Mouse (Mus musculus): ENCODE results near the gene Tlk1. TPM values are rescaled to one million over a fixed set of nuclear protein-coding genes. Genes with fewer than 3 reads are reported as not detected.
"Not testable (repeated sequence)": the region's sequence is repeated elsewhere in the genome, so short reads cannot be mapped to it uniquely, and the experiment has no call there.

The Tlk1 gene
- total and polyA plus RNA-seq, 3 experiments: 3.1 to 61.1 (median 60.9) TPM

- DNase-seq: no peak
These were observed 7.7 kb upstream of the Tlk1 start for GRCm38 (mm10) chr2:70833261-70833660.

DNA sequence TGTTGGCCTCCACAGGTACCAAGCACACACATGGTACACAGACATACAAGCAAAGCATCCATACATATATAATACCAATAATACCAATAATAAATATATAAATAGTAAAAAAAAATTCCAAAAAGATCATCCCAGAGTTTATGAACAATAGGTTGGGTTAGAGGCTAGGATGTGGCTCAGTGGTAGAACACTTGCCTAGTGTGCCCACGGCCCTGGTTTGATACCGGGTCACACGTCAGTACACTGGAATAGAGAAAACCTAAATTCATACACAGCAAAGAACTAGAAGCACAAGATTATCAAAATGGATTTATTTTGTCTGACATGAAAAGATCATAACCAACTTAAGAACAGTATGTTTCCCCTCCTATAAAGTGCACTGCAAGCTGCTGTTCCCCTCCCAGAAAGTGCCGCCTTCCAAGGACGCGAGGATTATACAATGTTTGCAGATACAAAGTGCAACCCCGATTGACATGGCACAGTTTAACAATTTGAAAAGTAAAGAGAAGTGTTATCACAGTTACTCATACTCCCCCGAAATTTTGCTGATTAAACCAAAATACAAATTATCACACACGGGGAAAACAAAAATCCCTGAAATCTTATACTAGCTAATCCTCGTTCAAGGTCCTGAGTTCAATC is 6.3 kb upstream of the Tlk1 start:
- DNase-seq: no peak

DNA sequence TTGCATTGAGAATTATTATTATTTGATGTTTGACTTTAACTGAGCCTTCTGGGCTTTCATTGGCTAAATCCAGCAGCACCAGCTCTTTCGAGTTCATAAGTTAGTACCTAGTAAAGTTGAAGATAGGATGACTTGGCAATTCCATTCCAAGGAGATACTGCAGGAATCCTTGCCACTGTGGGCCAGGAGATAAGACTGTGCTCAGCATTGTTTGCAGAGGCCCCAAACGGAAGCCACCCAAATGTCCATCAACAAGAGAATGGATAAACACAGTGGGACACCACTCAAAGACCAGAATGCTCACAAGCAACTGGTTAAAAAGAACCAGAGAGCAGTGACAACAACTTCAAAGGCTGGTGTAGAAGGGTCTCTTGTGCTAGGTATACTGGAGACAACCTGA is 5.2 kb upstream of the Tlk1 start:
- no peak for DNase-seq

DNA sequence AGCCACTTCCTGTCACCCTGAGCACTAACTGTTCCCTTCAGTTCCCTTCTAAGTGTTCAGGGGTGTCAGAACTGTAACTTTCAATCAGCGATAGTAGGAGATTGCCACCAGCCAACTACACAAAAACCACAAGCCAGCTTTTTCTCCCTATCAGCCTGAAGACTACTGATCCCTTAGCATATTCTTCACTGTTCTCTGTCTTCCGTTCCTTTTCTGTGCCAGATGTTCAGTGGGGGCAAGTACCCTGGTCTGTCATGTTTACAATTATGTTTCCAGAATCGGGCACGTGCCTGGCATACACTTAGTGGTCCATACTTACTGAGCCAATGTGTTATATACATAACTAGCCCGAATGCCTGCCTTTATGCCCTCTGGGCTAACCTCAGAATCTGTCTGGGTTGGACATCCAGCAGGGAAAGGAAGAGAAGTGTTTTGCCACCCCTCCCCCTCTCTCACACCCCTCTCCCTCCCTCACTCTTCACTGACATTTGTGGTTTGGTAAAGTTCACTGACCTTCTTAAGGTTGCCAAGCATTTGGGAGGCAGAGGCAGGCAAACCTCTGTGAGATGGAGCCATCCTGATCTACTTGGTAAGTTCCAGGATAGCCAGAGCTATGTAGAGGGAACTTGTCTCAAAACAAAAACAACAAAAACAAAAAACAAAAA is 4.5 kb upstream of the Tlk1 start:
- DNase-seq: no peak

GRCm38 (mm10) chr2:70827780-70828179 is 2.3 kb upstream of the Tlk1 start:
- DNase-seq: no peak

GRCm38 (mm10) chr2:70826436-70827230 is 1.1 kb upstream of the Tlk1 start:
- DNase-seq: no peak

DNA sequence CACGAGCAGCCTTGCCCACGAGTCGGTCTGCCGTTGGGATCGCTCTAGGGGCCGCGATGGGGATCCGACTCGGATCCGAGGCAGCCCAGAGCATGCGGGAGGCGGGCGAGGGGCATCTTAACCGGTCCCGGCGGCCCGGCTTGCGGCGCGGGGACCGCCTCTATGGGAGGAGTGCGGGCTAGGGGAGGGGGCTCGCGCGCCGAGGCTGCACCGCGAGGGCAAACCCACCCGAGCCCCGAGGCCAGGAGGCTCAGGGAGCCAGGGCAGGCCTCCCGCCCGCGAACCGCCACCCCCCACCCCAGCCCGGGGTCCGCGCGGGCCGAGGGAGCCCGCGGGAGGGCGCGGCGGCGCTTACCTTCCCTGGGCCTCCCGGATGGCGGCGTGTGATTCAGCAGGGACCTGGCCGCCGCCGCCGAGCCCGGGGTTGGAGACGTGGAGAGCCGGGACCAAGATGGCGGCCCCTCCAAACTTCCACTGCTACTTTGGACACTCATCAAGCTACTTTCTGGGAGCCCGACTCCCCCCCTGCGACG is 624 bp downstream of the Tlk1 start:
- DNase-seq: peak; percentile 87

- DNase-seq: peak; percentile 41
These were observed 1.4 kb downstream of the Tlk1 start for GRCm38 (mm10) chr2:70823926-70824800.

- DNase-seq: no peak
These were observed 2.1 kb downstream of the Tlk1 start for GRCm38 (mm10) chr2:70823434-70823833.

DNA sequence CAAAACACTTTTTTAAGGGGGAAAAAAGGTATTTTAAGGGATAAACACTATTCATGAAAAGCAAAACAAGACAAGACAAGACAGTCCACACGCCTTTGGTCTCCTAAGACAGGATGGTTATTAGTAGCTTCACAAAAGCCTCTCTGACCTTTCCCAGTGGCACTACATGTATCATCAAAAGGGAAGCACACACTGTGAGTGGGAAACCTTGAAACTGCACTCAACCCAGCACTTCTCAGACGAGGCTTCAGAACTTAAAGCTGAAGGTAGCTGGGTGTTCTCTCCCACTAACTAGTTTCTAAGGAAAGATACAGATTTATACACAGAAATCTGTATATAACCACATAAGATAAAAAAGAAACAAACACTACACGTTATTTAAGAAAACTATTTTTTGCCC is 8.6 kb downstream of the Tlk1 start:
- DNase-seq: no peak

DNA sequence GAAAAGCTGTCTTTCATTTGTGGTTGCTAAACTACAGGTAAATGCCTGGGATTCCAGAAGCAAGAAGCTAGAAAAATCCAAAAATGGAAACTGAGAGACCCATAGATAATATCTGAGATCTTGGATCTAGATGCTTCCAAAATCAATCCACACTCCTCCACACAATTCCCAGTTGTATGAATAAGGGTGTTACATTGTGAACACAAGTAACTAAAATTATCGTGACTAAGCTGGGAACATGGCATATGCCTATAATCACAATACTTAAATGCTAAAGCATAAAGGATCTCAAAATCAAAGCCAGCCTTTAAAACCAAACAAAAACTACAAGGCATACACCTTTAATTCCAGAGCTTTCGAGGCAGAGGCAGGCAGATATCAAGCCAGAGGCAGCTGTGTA is 9.5 kb downstream of the Tlk1 start:
- DNase-seq: no peak

- DNase-seq: no peak
These were observed 11.9 kb downstream of the Tlk1 start for GRCm38 (mm10) chr2:70813608-70814007.

DNA sequence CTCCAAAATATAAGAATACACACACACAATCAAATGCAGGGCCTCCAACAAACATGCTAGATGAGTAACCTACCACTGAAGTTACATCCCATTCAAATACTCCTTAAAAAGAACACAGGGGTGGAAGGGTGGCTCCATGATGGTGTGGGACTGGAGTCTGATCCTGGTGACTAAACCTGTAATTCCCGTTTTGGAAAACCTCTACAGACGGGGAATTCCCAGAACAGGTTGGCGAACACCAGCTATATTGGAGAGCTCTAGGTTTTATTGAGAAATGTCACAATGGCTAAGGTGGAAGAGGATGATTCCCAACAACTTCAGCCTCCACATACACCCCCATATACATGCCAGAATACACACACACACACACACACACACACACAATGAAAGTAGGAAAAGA is 14.1 kb downstream of the Tlk1 start:
- DNase-seq: no peak

- DNase-seq: no peak
These were observed 15.6 kb downstream of the Tlk1 start for GRCm38 (mm10) chr2:70809921-70810320.

DNA sequence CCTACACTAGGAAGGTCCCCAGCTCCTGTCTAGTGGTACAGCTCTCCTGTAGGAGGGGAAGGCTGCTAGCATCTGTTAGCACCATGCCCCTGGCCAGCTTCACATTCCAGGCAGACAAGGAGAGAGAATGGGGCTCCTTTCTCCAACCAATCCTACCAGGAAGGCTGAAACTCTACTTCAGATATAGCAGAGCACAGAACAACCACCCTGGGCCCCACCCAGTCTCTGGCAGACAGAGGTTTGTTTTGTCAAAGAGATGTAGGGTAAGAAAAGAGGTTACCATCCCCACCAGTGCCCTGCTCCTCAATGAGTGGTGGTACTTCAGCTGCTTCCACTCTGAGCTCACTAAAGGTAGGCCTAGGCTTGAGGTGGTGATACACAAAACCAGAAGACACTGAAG is 16.8 kb downstream of the Tlk1 start:
- DNase-seq: no peak

GRCm38 (mm10) chr2:70807678-70808077 is 17.9 kb downstream of the Tlk1 start:
- not testable (repeated sequence) for DNase-seq

DNA sequence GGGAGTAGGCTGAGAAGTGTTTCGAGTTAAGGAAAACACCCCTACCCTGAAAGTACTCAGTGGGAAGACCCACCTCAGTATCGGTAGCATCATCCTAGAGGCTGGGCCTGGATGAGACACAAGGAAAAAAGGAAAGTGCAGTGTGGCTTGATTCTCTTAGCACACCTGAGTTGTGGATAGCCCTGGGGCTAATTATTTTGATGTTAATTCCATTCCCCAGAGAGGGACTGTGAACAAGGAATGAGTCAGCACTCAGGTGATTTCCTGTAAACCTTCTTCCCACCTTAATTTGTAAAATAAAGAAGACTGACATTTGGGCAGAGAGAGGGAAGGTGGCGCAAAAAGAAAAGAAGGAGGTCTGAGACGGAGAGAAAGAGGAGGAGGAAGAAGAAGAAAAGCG is 19.5 kb downstream of the Tlk1 start:
- no peak for DNase-seq

- not testable (repeated sequence) for DNase-seq
These were observed 21.8 kb downstream of the Tlk1 start for GRCm38 (mm10) chr2:70803696-70804095.

- no peak for DNase-seq
These were observed 22.9 kb downstream of the Tlk1 start for GRCm38 (mm10) chr2:70802658-70803057.

GRCm38 (mm10) chr2:70801543-70801942 is 24.0 kb downstream of the Tlk1 start:
- DNase-seq: no peak

- no peak for DNase-seq
These were observed 25.1 kb downstream of the Tlk1 start for GRCm38 (mm10) chr2:70800396-70800795.

- no peak for DNase-seq
These were observed 32.3 kb downstream of the Tlk1 start for GRCm38 (mm10) chr2:70793276-70793675.

Data from adrenal gland, adult 2 months (tissue).